Mouse (Mus musculus) testis, adult 2 months (tissue): ENCODE measurements around the gene Stum. TPM values are rescaled to one million over a fixed set of nuclear protein-coding genes. Genes with fewer than 3 reads are reported as not detected.
A peak's percentile ranks its signal among the peaks of the same experiment; 100 is the strongest.

Experiments
- H3K27ac ChIP-seq: fragments of 200-500 bp; 2 replicates; pipeline ENCODE4 v1.5.1; 2012; ENCODE audit warnings: low read depth, low read length; ENCODE audit not compliant: control insufficient read depth, insufficient read depth
- H3K27me3 ChIP-seq: fragments of 200-500 bp; 2 replicates; pipeline ENCODE4 v1.6.1; 2012; ENCODE audit warnings: mild to moderate bottlenecking, low read length, moderate library complexity; ENCODE audit not compliant: control insufficient read depth, insufficient read depth
- H3K36me3 ChIP-seq: fragments of 200-500 bp; 2 replicates; pipeline ENCODE4 v1.6.1; 2012; ENCODE audit warnings: mild to moderate bottlenecking, low read length; ENCODE audit not compliant: control insufficient read depth, insufficient read depth
- H3K4me1 ChIP-seq: fragments of 200-500 bp; 2 replicates; pipeline ENCODE4 v1.6.1; 2012; ENCODE audit warnings: low read length; ENCODE audit not compliant: control insufficient read depth, insufficient read depth
- H3K4me3 ChIP-seq: fragments of 200-500 bp; 2 replicates; pipeline ENCODE4 v1.5.1; 2012; ENCODE audit warnings: low read depth, mild to moderate bottlenecking, low read length, moderate library complexity, mixed read lengths; ENCODE audit not compliant: control insufficient read depth
- CTCF ChIP-seq: fragments of 200-500 bp; IDR thresholded peaks from 2 replicates; pipeline ENCODE4 v1.5.1; 2012; ENCODE audit warnings: low read depth, mild to moderate bottlenecking, inconsistent platforms, low read length, moderate library complexity; ENCODE audit not compliant: control insufficient read depth, insufficient read depth, insufficient replicate concordance
- POLR2A ChIP-seq: fragments of 200-500 bp; IDR thresholded peaks from 2 replicates; pipeline ENCODE4 v1.6.1; 2012; ENCODE audit warnings: low read depth, mild to moderate bottlenecking, inconsistent platforms, low read length, moderate library complexity; ENCODE audit not compliant: control insufficient read depth
- polyA plus RNA-seq: library from polyadenylated mRNA; depleted of rRNA; stranded (reverse); fragments of >200 nt; gene quantifications from 2 replicates; pipeline ENCODE4 v1.2.3, GENCODE M21; 2012

The Stum gene
- polyA plus RNA-seq, 1 experiment: 0.27 TPM

DNA sequence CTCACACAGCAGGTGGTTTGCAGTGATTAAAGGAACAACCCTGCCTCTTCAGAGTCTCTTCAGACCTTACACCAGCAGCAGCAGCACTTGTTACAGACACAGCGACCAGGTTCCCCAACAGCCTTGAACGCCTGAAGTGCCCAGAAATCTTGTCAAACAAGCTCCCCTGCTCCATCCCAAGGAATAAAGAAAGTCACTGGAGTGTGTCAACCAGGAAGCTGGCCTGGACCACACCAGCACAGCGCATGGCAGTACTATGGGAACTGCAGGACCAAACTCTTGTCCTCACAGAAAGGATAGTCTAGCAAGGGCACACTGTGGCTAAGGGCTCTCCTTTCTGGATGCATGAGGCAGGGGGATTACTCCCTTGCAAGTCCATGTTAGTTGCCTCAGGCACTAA is 38.9 kb downstream of the Stum start:
- Histone ChIP-seq H3K4me1 (no peaks in the 10 kb centered on the region), H3K27me3 (no peaks in the 10 kb centered on the region), H3K27ac (no peak overlapping the region), H3K36me3 (no peaks in the 10 kb centered on the region), H3K4me3 (no peak overlapping the region)
- TF ChIP-seq CTCF (no peak), POLR2A (no peak)

GRCm38 (mm10) chr1:180439496-180439895 is 43.8 kb downstream of the Stum start:
- H3K4me3 ChIP-seq: no peak overlapping the region
- no peaks in the 10 kb centered on the region for H3K27me3 ChIP-seq
- TF ChIP-seq POLR2A (no peak), CTCF (no peak)

DNA sequence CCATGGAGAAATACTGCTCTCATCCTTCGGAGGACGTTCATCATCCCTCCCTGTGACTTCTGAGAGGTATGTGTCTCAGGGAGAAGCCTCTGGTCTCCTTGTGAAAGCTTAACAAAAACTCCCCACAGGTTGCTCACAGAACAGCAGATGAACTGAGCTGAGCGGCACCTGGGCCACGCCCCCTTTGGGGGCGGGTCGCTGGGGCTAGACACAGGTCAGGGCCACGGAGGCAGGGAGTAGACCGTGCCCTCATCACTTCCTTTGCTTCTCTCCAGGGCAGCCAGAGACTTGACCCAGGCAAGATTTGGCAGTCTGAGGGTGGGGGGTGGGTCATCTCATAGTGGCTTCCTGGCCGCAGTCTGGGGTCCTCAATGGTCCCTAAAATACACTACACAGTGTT is 48.4 kb downstream of the Stum start:
- Histone ChIP-seq H3K4me1 (peaks cover 16% of the 10 kb centered on the region), H3K36me3 (no peaks in the 10 kb centered on the region), H3K4me3 (no peak overlapping the region), H3K27ac (no peak overlapping the region), H3K27me3 (no peaks in the 10 kb centered on the region; the same call in 1 of the 2 replicates)
- TF ChIP-seq POLR2A: no peak
- TF ChIP-seq CTCF: no peak

More at GRCm38 (mm10) chr1:180439496-180439895, 43.8 kb downstream of the Stum start:
- no peaks in the 10 kb centered on the region for H3K36me3 ChIP-seq
- no peak overlapping the region for H3K27ac ChIP-seq
- H3K4me1 ChIP-seq: peaks cover 6% of the 10 kb centered on the region

DNA sequence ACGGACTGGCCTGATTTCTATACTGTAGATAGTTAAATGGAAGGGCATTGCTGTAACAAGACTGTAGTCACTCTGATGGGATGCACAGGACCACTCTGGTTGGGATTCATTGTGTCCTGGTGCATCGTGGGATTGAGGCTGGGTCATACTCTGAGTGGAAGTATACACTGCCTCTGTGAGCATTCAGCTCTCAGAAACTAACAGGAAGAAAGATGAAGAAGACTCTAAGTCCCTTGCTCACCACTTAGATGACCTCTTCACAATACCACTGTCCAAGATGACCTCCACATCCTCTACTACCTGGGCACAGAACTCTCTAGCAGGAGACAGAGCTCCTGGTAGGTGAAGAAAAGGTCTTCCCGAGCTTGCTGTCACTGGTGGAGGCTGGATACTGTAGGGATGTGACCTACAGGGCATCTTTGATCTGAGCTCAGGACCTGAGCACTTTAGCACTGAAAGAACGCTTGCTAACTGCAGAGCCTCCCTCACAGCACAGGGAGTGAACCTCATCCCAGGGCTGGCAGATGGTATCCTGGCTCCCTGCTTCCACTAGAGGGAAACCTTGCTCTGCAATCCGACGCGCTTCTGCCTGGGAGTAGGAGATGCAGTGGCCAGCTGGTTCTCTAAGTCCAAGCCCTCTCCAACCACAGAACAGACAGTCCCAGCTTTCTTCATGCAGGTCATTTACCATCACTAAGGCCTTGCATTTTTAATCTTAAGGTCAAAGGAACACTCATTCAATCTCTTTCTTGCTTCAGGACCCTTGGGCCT is 49.3 kb downstream of the Stum start:
- no peaks in the 10 kb centered on the region; the same call in 1 of the 2 replicates for H3K27me3 ChIP-seq
- H3K4me3 ChIP-seq: no peak overlapping the region
- H3K4me1 ChIP-seq: peaks cover 16% of the 10 kb centered on the region
- no peak overlapping the region for H3K27ac ChIP-seq
- no peaks in the 10 kb centered on the region for H3K36me3 ChIP-seq
- TF ChIP-seq CTCF: peak; percentile 80; the same call in 1 of the 2 replicates
- TF ChIP-seq POLR2A: no peak

GRCm38 (mm10) chr1:180433098-180433538 is 50.2 kb downstream of the Stum start:
- TF ChIP-seq POLR2A: no peak
- no peak for TF ChIP-seq CTCF

GRCm38 (mm10) chr1:180431833-180432232 is 51.5 kb downstream of the Stum start:
- TF ChIP-seq POLR2A (no peak), CTCF (no peak)
- Histone ChIP-seq H3K27me3 (no peaks in the 10 kb centered on the region; the same call in 1 of the 2 replicates), H3K27ac (no peak overlapping the region)

More at GRCm38 (mm10) chr1:180433098-180433538, 50.2 kb downstream of the Stum start:
- Histone ChIP-seq H3K27ac (no peak overlapping the region), H3K36me3 (no peaks in the 10 kb centered on the region), H3K4me3 (no peak overlapping the region; the same call in 1 of the 2 replicates), H3K27me3 (no peaks in the 10 kb centered on the region; the same call in 1 of the 2 replicates), H3K4me1 (peaks cover 16% of the 10 kb centered on the region)

GRCm38 (mm10) chr1:180429819-180430218 is 53.5 kb downstream of the Stum start:
- Histone ChIP-seq H3K27ac (no peak overlapping the region), H3K4me1 (peaks cover 14% of the 10 kb centered on the region), H3K27me3 (no peaks in the 10 kb centered on the region; the same call in 1 of the 2 replicates), H3K36me3 (no peaks in the 10 kb centered on the region), H3K4me3 (no peak overlapping the region)
- TF ChIP-seq POLR2A (no peak), CTCF (no peak)

More at GRCm38 (mm10) chr1:180431833-180432232, 51.5 kb downstream of the Stum start:
- Histone ChIP-seq H3K36me3 (no peaks in the 10 kb centered on the region), H3K4me1 (peaks cover 16% of the 10 kb centered on the region), H3K4me3 (no peak overlapping the region)
